Mouse (Mus musculus): ENCODE measurements around the gene Prdm1. TPM values are rescaled to one million over a fixed set of nuclear protein-coding genes. Genes with fewer than 3 reads are reported as not detected.

Prdm1 gene
- total and polyA plus RNA-seq, 3 experiments: 4.7 to 13.6 (median 8.0) TPM

DNA sequence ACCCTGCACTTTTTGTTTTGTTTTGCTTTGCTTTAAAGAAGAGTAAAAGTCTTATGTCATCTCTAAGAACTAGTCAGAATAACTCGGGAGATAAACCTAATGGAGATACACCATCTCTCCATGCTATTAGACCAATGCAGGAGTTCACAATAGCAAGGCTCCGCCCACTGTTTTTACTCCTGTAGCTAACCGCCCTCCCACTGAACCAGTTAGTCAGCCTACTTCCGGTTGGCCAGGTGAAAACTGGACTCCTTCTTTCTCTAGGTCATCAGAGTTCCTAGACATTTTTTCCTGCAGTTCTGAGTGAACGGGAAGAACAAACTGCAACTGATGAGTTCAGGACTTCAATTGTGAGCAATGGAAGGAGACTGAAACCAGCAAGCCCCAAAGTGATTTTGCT is 138.0 kb downstream of the Prdm1 start:
- Histone ChIP-seq H3K79me2 (replicated peaks; ENCODE audit: control insufficient read depth, extremely low read depth, insufficient read depth, poor library complexity, severe bottlenecking) (no peaks in the 10 kb centered on the region), H3K9me3 (replicated peaks; ENCODE audit: low read length) (no peaks in the 10 kb centered on the region), H3K4me1 (ENCODE audit: control insufficient read depth in 1 of 2, insufficient read depth in 2 of 2) (peaks cover 7 to 22% of the 10 kb centered on the region in 2 experiments), H3K4me3 (replicated peaks in 1 of 3; ENCODE audit: low read depth in 2 of 3, low read length in 2 of 3, poor library complexity in 1 of 3) (no peak overlapping the region), H3K36me3 (replicated peaks in 1 of 2; ENCODE audit: control insufficient read depth in 1 of 2, insufficient read depth in 1 of 2, low read length in 1 of 2) (no peaks in the 10 kb centered on the region), H3K27me3 (replicated peaks) (no peaks in the 10 kb centered on the region), H3K27ac (ENCODE audit: insufficient read depth, low read depth) (no peak overlapping the region), H3K9ac (ENCODE audit: insufficient read depth, low read depth) (no peak overlapping the region), H3K4me2 (ENCODE audit: insufficient read depth, low read depth, poor library complexity, severe bottlenecking) (no peak overlapping the region)
- DNase-seq (ENCODE audit: extremely low read depth): no peak
- in situ Hi-C loops (cut with MboI; ENCODE audit: low pct_ligation_motif_present, low pct_unique_long_range_greater_than_20kb, low sequenced_read_pairs): no loop called here
- dilution Hi-C loops (cut with MboI; ENCODE audit: extremely low pct_ligation_motif_present, extremely low pct_unique_long_range_greater_than_20kb, low sequenced_read_pairs): no loop called here
- TF ChIP-seq CHD1 (IDR thresholded peaks at IDR 0.05; ENCODE audit: low read depth, low read length) (no peak), USF1 (IDR thresholded peaks at IDR 0.05; ENCODE audit: low read depth, low read length) (no peak), JUND (conservative IDR thresholded peaks at IDR 0.05; ENCODE audit: low read depth, low read length) (no peak), CTCF (conservative IDR thresholded peaks at IDR 0.05 in 1 of 2, IDR thresholded peaks at IDR 0.05 in 1 of 2; ENCODE audit: low read depth in 2 of 2, low read length in 2 of 2) (no peak), BHLHE40 (IDR thresholded peaks at IDR 0.05; ENCODE audit: low read depth, low read length) (no peak), HCFC1 (IDR thresholded peaks at IDR 0.05; ENCODE audit: low read depth, low read length) (no peak), MAZ (IDR thresholded peaks at IDR 0.05; ENCODE audit: low read depth, low read length) (no peak), TCF12 (IDR thresholded peaks at IDR 0.05; ENCODE audit: low read depth, low read length) (no peak), ELF1 (IDR thresholded peaks at IDR 0.05; ENCODE audit: low read depth, low read length) (no peak), POLR2A (IDR thresholded peaks at IDR 0.05; ENCODE audit: low read depth, low read length) (no peak), TBP (conservative IDR thresholded peaks at IDR 0.05; ENCODE audit: low read depth, low read length) (no peak)

DNA sequence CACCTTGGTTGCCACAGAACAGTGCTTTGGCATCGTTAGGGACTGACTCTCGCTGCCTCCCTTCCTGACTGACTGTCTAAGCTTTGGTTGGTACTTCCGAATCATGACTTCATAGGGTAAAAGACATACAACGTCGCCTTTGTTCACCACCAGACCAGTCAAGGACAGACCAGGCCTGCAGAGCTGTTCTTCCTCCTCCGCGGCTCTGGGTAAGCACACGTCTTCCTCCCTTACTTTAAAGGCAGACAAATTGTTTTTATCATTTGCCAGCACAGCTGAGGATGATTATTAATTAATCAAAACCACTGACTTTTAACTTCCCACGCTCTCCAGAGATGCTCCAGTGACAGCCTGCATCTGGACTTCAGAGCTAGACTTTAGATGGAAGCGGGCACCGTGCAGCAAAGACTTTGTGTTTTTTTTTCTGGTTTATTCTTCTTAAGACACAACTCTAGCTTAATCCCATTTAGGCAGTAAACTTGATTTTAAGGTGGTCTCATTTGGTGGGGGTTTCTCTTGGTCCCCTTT is 139.5 kb downstream of the Prdm1 start:
- no peaks in the 10 kb centered on the region for H3K36me3 ChIP-seq (replicated peaks in 1 of 2; ENCODE audit: control insufficient read depth in 1 of 2, insufficient read depth in 1 of 2, low read length in 1 of 2)
- in situ Hi-C loops (cut with MboI; ENCODE audit: low pct_ligation_motif_present, low pct_unique_long_range_greater_than_20kb, low sequenced_read_pairs): no loop called here
- dilution Hi-C loops (cut with MboI; ENCODE audit: extremely low pct_ligation_motif_present, extremely low pct_unique_long_range_greater_than_20kb, low sequenced_read_pairs): no loop called here
- no peak overlapping the region for H3K27ac ChIP-seq (ENCODE audit: insufficient read depth, low read depth)
- H3K9ac ChIP-seq (ENCODE audit: insufficient read depth, low read depth): no peak overlapping the region
- H3K9me3 ChIP-seq (replicated peaks; ENCODE audit: low read length): no peaks in the 10 kb centered on the region
- no peak for DNase-seq (ENCODE audit: extremely low read depth)
- H3K27me3 ChIP-seq (replicated peaks): no peaks in the 10 kb centered on the region
- peaks cover 7 to 22% of the 10 kb centered on the region in 2 experiments for H3K4me1 ChIP-seq (ENCODE audit: control insufficient read depth in 1 of 2, insufficient read depth in 2 of 2)
- no peak for TF ChIP-seq MAFK (IDR thresholded peaks at IDR 0.05; ENCODE audit: insufficient replicate concordance, low read length)
- no peak for TF ChIP-seq KAT2A (IDR thresholded peaks at IDR 0.05; ENCODE audit: insufficient replicate concordance, low read length)
- TF ChIP-seq TCF12 (IDR thresholded peaks at IDR 0.05; ENCODE audit: low read depth, low read length): no peak
- no peak for TF ChIP-seq MAX (IDR thresholded peaks at IDR 0.05; ENCODE audit: low read length)
- TF ChIP-seq TBP (conservative IDR thresholded peaks at IDR 0.05; ENCODE audit: low read depth, low read length): no peak
- no peak for TF ChIP-seq JUN (IDR thresholded peaks at IDR 0.05; ENCODE audit: insufficient read depth, low read depth, low read length)
- no peak for TF ChIP-seq ZC3H11A (IDR thresholded peaks at IDR 0.05; ENCODE audit: low read depth, low read length)
- TF ChIP-seq E2F4 (IDR thresholded peaks at IDR 0.05; ENCODE audit: insufficient replicate concordance, low read depth, low read length): no peak
- no peak for TF ChIP-seq CTCF (conservative IDR thresholded peaks at IDR 0.05 in 1 of 2, IDR thresholded peaks at IDR 0.05 in 1 of 2; ENCODE audit: low read depth in 2 of 2, low read length in 2 of 2)
- TF ChIP-seq ZKSCAN1 (IDR thresholded peaks at IDR 0.05; ENCODE audit: borderline replicate concordance, low read depth, low read length): no peak
- TF ChIP-seq MAZ (IDR thresholded peaks at IDR 0.05; ENCODE audit: low read depth, low read length): no peak
- TF ChIP-seq CHD2 (IDR thresholded peaks at IDR 0.05; ENCODE audit: low read length): no peak
- TF ChIP-seq ELF1 (IDR thresholded peaks at IDR 0.05; ENCODE audit: low read depth, low read length): no peak
- no peak for TF ChIP-seq UBTF (IDR thresholded peaks at IDR 0.05; ENCODE audit: low read depth, low read length)
- no peak for TF ChIP-seq MXI1 (IDR thresholded peaks at IDR 0.05; ENCODE audit: low read depth, low read length)
- TF ChIP-seq MYC (IDR thresholded peaks at IDR 0.05; ENCODE audit: low read depth, low read length): no peak
- no peak overlapping the region for H3K4me2 ChIP-seq (ENCODE audit: insufficient read depth, low read depth, poor library complexity, severe bottlenecking)
- H3K79me2 ChIP-seq (replicated peaks; ENCODE audit: control insufficient read depth, extremely low read depth, insufficient read depth, poor library complexity, severe bottlenecking): no peaks in the 10 kb centered on the region
- H3K4me3 ChIP-seq (replicated peaks in 1 of 3; ENCODE audit: low read depth in 2 of 3, low read length in 2 of 3, poor library complexity in 1 of 3): no peak overlapping the region
